Mouse (Mus musculus): ENCODE results near the gene Avpr2. TPM values are rescaled to one million over a fixed set of nuclear protein-coding genes. Genes with fewer than 3 reads are reported as not detected.

Gene Avpr2
- polyA plus RNA-seq (2016; fragmentation: Nextera tagmentation; extraction: Ambion mirVana) = 0.16 TPM in 1 of 2 replicates, not detected in the other

DNA sequence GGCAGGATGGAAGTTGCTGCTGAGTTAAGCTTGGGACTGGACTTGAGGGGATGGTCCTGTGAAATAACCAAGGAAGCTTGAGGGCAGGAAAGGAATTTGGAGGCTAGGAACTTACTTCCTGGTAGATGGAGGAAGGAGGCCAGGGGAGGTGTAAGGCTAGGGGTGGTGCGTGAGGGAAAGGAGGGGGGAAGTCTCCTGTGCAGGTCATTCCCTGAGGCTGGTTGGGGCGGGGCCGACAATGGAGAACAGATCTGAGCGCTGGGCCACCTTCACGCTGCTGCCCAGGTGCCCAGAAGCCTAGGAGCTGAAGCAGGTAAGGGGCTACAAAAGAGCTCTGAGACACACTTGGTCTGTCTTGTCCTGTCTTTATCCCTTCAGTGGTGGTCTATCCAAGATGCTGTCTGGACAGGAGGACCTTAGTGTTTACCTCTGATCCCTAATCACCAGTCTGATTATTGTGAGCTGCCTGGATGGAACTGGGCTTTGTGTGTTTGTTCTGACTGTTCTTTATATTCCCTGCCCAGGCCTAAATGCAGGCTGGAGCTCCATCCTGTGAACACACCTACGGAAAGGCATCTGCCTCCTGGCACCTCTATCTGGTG lies at the start of gene Avpr2:
TSS of gene Avpr2 (plus strand) at position 552 of the 602 bp plus-strand sequence.
- 63% methylated on average over 6 of the region's 6 CpGs for WGBS
- no peak for DNase-seq (ENCODE audit: extremely low spot score, low spot score)
- H3K27me3 ChIP-seq (ENCODE audit: poor library complexity, severe bottlenecking) = no peaks in the 10 kb centered on the region; the same call in 1 of the 2 replicates
- H3K27ac ChIP-seq = no peak within 1 kb of the TSS
- H3K4me1 ChIP-seq = no peaks in the 10 kb centered on the region
- no peaks in the 10 kb centered on the region for H3K9me3 ChIP-seq
- no peaks in the 10 kb centered on the region for H3K36me3 ChIP-seq (replicated peaks)
- no peak within 1 kb of the TSS for H3K4me3 ChIP-seq

DNA sequence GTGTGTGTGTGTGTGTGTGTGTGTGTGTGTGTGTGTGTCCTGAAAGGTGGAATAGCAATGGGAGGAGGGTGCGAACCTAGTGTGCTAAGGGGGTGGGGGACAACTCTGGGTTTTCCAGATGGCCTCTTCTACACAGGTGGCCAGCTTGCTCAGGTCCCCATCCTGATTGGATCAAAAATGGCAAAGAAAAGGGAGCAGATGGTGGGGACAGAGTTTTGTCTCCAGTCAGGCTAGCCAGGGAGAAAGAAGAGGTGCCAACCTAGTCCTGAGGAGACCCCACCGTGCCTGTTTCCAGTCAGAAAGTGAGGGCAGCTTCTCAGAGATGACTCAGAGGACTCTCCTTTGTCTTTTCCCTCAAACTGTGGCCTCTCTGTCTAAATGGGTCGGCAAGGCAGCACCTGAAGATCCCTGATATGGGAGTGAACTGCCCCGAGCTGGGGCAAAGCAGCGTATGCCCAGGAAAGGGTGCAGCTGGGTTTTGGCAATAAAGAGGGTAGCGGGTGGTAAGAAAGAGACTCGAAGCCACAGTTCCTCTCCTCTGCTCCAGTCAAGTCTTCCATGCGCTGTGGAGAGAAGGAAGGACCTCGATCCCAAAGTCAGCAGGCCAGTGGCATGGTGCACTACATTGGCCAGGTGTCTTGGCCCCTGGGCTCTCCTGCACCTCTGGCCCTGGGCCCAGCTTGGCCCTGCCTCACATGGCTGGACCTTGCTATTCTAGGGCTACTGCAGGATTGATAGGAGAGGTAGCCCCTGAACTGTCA lies 37.4 kb upstream of the Avpr2 start:
- H3K27me3 ChIP-seq (ENCODE audit: poor library complexity, severe bottlenecking) = peaks cover 6% of the 10 kb centered on the region; the same call in 1 of the 2 replicates
- no peaks in the 10 kb centered on the region for H3K36me3 ChIP-seq (replicated peaks)
- no peak for DNase-seq (ENCODE audit: extremely low spot score, low spot score)
- WGBS = 92% methylated on average over 9 of the region's 9 CpGs
- H3K4me1 ChIP-seq = no peaks in the 10 kb centered on the region
- no peaks in the 10 kb centered on the region for H3K9me3 ChIP-seq
- no peak overlapping the region for H3K4me3 ChIP-seq
- H3K27ac ChIP-seq = no peak overlapping the region

DNA sequence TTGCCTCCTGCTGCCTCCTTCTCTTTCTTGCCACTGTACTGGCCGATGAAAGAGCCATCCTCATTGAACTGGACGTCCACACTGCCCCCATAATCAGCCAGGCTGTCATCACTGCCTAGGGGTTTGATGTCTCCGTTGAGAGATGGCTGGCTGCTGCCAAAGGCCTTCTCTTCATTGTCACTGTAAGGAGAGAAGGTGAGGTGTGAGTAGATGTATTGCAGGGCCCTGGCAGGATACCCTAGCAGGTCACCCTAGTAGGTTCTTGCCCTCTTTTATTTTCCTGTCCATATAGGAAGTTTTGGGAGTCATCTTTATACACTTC lies 36.9 kb upstream of the Avpr2 start:
- Histone ChIP-seq H3K4me3 (no peak overlapping the region), H3K9me3 (no peaks in the 10 kb centered on the region), H3K36me3 (replicated peaks) (no peaks in the 10 kb centered on the region), H3K27me3 (ENCODE audit: poor library complexity, severe bottlenecking) (peaks cover 6% of the 10 kb centered on the region; the same call in 1 of the 2 replicates), H3K4me1 (no peaks in the 10 kb centered on the region), H3K27ac (no peak overlapping the region)
- no peak for DNase-seq (ENCODE audit: extremely low spot score, low spot score)
- 87% methylated on average over 3 of the region's 3 CpGs for WGBS

DNA sequence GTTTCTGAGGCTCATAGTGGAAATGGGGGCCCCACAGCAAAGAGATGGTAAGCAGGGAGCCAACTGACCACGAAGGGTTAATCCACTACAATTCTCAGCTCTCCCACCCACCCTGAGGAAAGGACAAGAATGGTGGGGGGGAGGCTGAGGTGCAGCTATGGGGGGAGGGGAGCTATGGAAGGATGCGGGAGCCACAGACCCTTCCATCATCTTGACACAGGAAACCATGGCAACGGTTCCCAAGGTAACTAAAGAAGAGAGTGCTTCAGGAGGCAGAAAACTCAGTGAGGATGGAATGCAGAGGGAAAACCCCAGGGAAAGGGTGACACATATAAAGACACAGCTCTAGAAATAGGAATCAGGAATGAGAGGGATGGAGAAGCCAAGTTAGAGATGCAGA lies 27.2 kb upstream of the Avpr2 start:
- DNase-seq (ENCODE audit: extremely low spot score, low spot score) = no peak
- no peaks in the 10 kb centered on the region; the same call in none of the 2 replicates for H3K27me3 ChIP-seq (ENCODE audit: poor library complexity, severe bottlenecking)
- H3K36me3 ChIP-seq (replicated peaks) = no peaks in the 10 kb centered on the region
- 48% methylated on average over 3 of the region's 3 CpGs for WGBS
- H3K4me3 ChIP-seq = no peak overlapping the region
- peaks cover 34% of the 10 kb centered on the region for H3K4me1 ChIP-seq
- H3K27ac ChIP-seq = no peak overlapping the region
- no peaks in the 10 kb centered on the region for H3K9me3 ChIP-seq

DNA sequence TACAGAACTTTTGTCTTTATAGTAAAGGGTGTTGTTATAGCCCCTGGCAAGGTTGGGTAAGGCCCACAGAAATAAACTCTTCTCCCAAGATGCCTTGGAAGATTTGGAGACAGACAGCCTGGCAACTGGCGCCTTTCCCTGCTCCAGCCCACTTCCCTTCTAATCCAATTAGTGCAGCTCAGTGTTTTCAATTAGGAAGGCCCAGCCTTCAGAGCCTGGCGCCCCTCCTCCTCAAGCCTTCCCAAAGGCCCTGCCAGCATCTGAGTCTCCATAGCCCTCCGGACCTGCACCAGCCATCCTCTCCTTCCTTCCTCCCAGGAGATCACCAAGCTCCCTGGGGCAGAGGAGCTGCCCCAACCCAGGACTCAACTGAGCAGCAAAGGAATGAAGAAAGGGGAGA lies 24.6 kb upstream of the Avpr2 start:
- H3K36me3 ChIP-seq (replicated peaks) = no peaks in the 10 kb centered on the region

DNA sequence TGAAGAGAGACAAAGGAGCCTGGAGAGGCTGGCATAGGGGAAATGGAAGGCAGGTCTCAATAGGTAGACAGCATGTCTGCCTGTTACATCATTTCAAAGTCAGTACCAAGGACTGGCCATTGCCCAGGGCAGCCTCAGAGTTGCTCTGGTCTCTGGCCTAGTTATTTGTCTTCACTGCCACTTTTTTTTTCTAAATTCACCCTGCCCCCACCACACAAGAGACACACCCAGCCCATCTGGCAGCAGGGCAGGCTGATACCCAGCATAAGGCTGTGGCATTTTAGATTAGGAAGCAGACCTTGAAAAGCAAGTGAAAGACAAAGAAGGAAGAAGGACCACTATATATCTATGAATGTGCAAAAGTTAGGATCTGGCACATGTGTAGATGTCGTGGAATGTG lies 24.1 kb upstream of the Avpr2 start:
- no peak overlapping the region for H3K4me3 ChIP-seq
- H3K9me3 ChIP-seq = no peaks in the 10 kb centered on the region
- peaks cover 34% of the 10 kb centered on the region for H3K4me1 ChIP-seq
- H3K27ac ChIP-seq = peak overlapping the region; percentile 48; the same call in 1 of the 2 replicates
- H3K36me3 ChIP-seq (replicated peaks) = no peaks in the 10 kb centered on the region
- peaks cover 7% of the 10 kb centered on the region for H3K27me3 ChIP-seq (ENCODE audit: poor library complexity, severe bottlenecking)
- no peak for DNase-seq (ENCODE audit: extremely low spot score, low spot score)
- 89% methylated on average over 1 of the region's 1 CpGs for WGBS

More for the DNA sequence above, 24.6 kb upstream of the Avpr2 start:
- Histone ChIP-seq H3K4me3 (no peak overlapping the region), H3K4me1 (peaks cover 34% of the 10 kb centered on the region), H3K9me3 (no peaks in the 10 kb centered on the region), H3K27me3 (ENCODE audit: poor library complexity, severe bottlenecking) (peaks cover 4% of the 10 kb centered on the region), H3K27ac (peak overlapping the region; percentile 48; the same call in 1 of the 2 replicates)
- DNase-seq (ENCODE audit: extremely low spot score, low spot score) = no peak
- 6% methylated on average over 3 of the region's 3 CpGs for WGBS

DNA sequence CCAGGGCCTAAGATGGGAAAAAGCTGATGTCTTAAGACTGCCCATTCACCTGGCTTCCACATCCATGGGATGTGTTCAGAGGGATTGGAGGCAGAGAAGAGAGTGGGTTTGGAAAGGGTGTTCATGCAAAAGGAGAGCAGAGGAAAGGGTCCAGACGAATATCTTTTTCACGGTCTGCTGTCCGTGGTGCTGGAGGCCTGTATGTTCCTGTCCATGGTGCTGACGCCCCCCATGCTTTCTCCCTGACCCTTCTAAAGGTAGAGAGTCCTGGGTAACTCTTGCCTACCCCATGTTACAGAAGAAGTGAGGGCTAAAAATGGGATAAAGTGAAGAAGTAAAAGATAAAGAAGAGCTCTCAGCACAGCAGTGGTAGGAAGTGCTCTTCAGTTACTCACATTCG lies 22.6 kb upstream of the Avpr2 start:
- H3K9me3 ChIP-seq = no peaks in the 10 kb centered on the region
- no peaks in the 10 kb centered on the region for H3K36me3 ChIP-seq (replicated peaks)
- WGBS = 9% methylated on average over 5 of the region's 5 CpGs
- H3K27me3 ChIP-seq (ENCODE audit: poor library complexity, severe bottlenecking) = peaks cover 7% of the 10 kb centered on the region
- no peak overlapping the region for H3K27ac ChIP-seq
- DNase-seq (ENCODE audit: extremely low spot score, low spot score) = peak; percentile 30
- H3K4me3 ChIP-seq = no peak overlapping the region
- peaks cover 32% of the 10 kb centered on the region for H3K4me1 ChIP-seq

DNA sequence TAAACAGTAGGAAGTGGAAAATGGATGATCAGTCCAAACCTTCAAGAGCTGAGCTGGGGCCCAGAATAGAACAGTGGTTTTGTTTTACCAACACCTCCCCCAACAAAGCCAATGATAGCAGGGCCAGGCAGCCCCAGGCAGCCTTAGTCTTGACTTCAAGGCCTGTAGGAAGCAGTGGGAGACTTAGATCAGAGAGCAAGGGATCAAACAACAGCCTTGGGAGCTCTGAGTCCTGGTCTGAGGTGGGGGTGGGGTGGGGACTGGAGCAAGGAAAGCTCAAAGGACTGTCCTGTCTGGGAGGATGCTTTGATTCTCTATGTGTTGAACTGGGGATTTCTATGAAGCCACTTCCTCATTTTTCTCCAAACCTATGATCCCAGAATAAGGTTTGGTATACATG lies 20.4 kb upstream of the Avpr2 start:
- Histone ChIP-seq H3K27ac (no peak overlapping the region), H3K4me3 (no peak overlapping the region)

DNA sequence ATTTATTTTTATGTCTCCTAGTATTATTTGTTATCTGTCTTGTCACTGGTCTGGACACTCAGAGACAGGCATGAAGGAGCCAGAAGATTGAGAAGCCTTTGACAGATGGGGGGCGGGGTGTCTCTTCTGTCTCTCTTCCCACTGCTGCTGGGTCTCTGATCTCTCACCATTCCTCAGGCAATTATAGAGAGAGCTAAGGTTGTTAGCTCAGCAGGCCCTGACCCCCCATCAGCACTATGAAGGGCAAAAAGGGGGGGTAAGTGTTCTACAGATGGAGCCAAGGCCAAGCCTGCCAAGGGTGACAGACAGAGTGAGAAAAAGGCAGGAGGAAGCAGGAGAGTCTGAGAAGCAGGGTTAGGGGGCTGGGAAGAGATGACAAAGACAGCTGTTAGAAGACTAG lies 19.9 kb upstream of the Avpr2 start:
- peaks cover 26% of the 10 kb centered on the region for H3K27me3 ChIP-seq (ENCODE audit: poor library complexity, severe bottlenecking)
- DNase-seq (ENCODE audit: extremely low spot score, low spot score) = no peak
- no peaks in the 10 kb centered on the region for H3K9me3 ChIP-seq
- no peak overlapping the region for H3K4me3 ChIP-seq
- no peaks in the 10 kb centered on the region for H3K36me3 ChIP-seq (replicated peaks)
- H3K4me1 ChIP-seq = peaks cover 10% of the 10 kb centered on the region
- WGBS = 72% methylated on average over 1 of the region's 1 CpGs
- H3K27ac ChIP-seq = no peak overlapping the region

More for the DNA sequence above, 20.4 kb upstream of the Avpr2 start:
- Histone ChIP-seq H3K36me3 (replicated peaks) (no peaks in the 10 kb centered on the region), H3K27me3 (ENCODE audit: poor library complexity, severe bottlenecking) (peaks cover 21% of the 10 kb centered on the region), H3K9me3 (no peaks in the 10 kb centered on the region), H3K4me1 (peaks cover 15% of the 10 kb centered on the region)
- DNase-seq (ENCODE audit: extremely low spot score, low spot score) = no peak

DNA sequence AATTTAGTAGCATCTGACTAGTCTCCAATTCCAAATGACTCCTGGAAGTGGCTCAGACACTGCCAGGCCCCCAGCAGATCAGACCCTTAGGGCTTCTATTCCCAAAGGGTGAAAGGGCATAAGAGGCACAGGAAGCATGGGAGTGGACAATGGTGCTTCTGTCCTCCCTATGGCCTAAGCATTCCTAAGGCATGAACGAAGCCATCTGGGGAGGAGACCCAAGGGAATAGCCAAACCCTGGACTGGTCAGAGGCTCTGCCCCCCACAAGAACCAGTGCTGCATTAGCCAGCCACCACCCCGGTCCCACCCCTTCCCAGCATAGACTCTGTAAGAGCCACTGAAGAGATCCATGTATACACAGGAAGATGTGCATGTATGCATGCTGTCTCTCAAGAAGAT lies 16.0 kb upstream of the Avpr2 start:
- DNase-seq (ENCODE audit: extremely low spot score, low spot score) = no peak
- peaks cover 56% of the 10 kb centered on the region for H3K27me3 ChIP-seq (ENCODE audit: poor library complexity, severe bottlenecking)
- H3K27ac ChIP-seq = no peak overlapping the region
- no peaks in the 10 kb centered on the region for H3K36me3 ChIP-seq (replicated peaks)
- no peak overlapping the region for H3K4me3 ChIP-seq
- peaks cover 10% of the 10 kb centered on the region for H3K4me1 ChIP-seq
- H3K9me3 ChIP-seq = no peaks in the 10 kb centered on the region
- WGBS = 66% methylated on average over 2 of the region's 2 CpGs

DNA sequence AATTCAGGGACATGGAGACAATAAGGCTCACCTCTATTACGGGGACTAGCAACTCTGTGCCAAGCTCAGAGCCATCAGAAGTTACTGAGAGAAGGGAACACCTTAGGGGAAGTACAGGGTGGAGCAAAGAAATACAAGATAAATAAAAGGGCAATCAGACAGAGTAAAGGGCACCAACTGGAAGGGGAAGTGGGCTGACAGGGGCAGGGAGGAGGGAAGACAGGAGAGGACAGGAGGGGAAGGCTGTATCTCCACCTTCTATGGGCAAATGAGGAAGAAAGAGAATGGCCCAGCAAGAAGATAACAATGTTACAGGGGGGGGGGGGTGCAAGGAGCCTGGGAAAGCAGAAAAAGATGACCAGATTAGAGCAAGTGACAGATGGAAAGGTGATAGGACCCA lies 14.9 kb upstream of the Avpr2 start:
- Histone ChIP-seq H3K27me3 (ENCODE audit: poor library complexity, severe bottlenecking) (peaks cover 67% of the 10 kb centered on the region), H3K4me3 (no peak overlapping the region), H3K27ac (no peak overlapping the region), H3K36me3 (replicated peaks) (no peaks in the 10 kb centered on the region), H3K9me3 (no peaks in the 10 kb centered on the region), H3K4me1 (peaks cover 19% of the 10 kb centered on the region)
- 80% methylated on average over 1 of the region's 1 CpGs for whole genome bisulfite sequencing
- no peak for DNase-seq (ENCODE audit: extremely low spot score, low spot score)

DNA sequence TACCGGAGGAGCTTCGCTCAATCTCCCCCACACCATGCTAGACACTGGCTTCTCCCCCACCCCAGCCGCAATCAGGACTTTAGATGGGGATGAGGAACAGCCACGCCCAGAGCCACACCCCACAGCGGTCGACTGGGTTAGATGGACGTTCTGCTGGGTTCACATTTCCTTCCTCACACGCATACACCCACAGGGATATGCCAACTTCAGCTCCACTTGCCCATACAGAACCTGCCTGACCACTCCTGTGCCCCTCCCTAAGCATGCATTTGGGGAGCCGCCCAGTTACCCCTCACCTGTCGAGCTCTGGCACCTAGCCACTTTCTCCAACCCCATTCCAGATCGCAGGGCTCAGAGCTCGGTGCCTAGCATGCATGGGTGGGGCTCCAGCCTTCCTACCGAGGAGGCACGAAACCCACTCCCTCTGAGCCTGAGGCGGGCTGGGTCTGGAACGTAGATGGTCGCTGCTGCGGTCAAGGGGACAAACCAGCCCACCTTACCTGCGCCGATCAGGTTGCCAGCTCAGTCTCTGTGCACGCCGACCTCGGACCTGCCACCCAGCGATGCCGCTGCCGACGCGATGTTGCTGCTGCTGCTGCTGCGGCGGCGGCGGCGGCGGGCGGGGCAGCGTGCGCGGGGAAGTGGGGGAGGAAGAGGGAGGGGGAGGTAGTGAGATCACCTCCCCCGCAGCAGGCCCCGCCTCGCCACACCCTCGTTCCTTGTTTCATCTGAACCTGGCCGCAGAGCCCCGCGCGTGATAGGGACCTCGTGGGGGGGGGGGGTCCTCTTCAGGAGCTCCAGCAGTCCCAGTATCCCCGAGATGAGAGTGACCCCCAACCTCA lies 11.5 kb upstream of the Avpr2 start:
- Histone ChIP-seq H3K27me3 (ENCODE audit: poor library complexity, severe bottlenecking) (peaks cover 64% of the 10 kb centered on the region), H3K9me3 (no peaks in the 10 kb centered on the region), H3K4me1 (peaks cover 19% of the 10 kb centered on the region), H3K4me3 (peak overlapping the region; percentile 55), H3K27ac (0 out of 2 replicates have a peak overlapping the region, but pooled peaks have one; percentile 40), H3K36me3 (replicated peaks) (no peaks in the 10 kb centered on the region)
- peak; percentile 24 for DNase-seq (ENCODE audit: extremely low spot score, low spot score)
- WGBS = 27% methylated on average over 46 of the region's 48 CpGs
